Mouse (Mus musculus): Measurements from ENCODE around the gene Vti1a. TPM values are rescaled to one million over a fixed set of nuclear protein-coding genes. Genes with fewer than 3 reads are reported as not detected.

Gene Vti1a
- polyA plus RNA-seq, 1 experiment from 2014 or later = 22.8 TPM

GRCm38 (mm10) chr19:55562487-55563147, 246.5 kb downstream of the Vti1a start:
- H3K36me3 ChIP-seq (ENCODE audit: control insufficient read depth, insufficient read depth, low read length) = no peaks in the 10 kb centered on the region
- no peak overlapping the region for H3K27ac ChIP-seq (ENCODE audit: low read depth, low read length)
- no peak overlapping the region for H3K9ac ChIP-seq (ENCODE audit: low read length)
- no peak overlapping the region for H3K4me3 ChIP-seq (ENCODE audit: low read depth, low read length)
- WGBS = 81% methylated on average over 14 of the region's 14 CpGs
- no peaks in the 10 kb centered on the region for H3K9me3 ChIP-seq (replicated peaks; ENCODE audit: control insufficient read depth, low read length)
- peaks cover 6% of the 10 kb centered on the region for H3K4me1 ChIP-seq (ENCODE audit: control insufficient read depth, insufficient read depth, low read length)
- no peaks in the 10 kb centered on the region for H3K27me3 ChIP-seq (replicated peaks; ENCODE audit: control insufficient read depth, insufficient read depth, low read length)
- no peak for ATAC-seq
- no peak for DNase-seq (ENCODE audit: low spot score)
- H3K4me2 ChIP-seq (ENCODE audit: low read length) = no peak overlapping the region

GRCm38 (mm10) chr19:55563148-55563651, 247.1 kb downstream of the Vti1a start:
- 82% methylated on average over 15 of the region's 15 CpGs for WGBS
- H3K27me3 ChIP-seq (replicated peaks; ENCODE audit: control insufficient read depth, insufficient read depth, low read length) = no peaks in the 10 kb centered on the region

GRCm38 (mm10) chr19:55564104-55564938, 248.2 kb downstream of the Vti1a start:
- Histone ChIP-seq H3K27me3 (replicated peaks; ENCODE audit: control insufficient read depth, insufficient read depth, low read length) (no peaks in the 10 kb centered on the region), H3K4me1 (ENCODE audit: control insufficient read depth, insufficient read depth, low read length) (peaks cover 6% of the 10 kb centered on the region), H3K4me2 (ENCODE audit: low read length) (no peak overlapping the region), H3K36me3 (ENCODE audit: control insufficient read depth, insufficient read depth, low read length) (no peaks in the 10 kb centered on the region), H3K4me3 (ENCODE audit: low read depth, low read length) (no peak overlapping the region), H3K9me3 (replicated peaks; ENCODE audit: control insufficient read depth, low read length) (no peaks in the 10 kb centered on the region), H3K27ac (ENCODE audit: low read depth, low read length) (no peak overlapping the region), H3K9ac (ENCODE audit: low read length) (no peak overlapping the region)
- WGBS = 81% methylated on average over 13 of the region's 13 CpGs
- DNase-seq (ENCODE audit: low spot score) (no peak), ATAC-seq (no peak)

More at GRCm38 (mm10) chr19:55563148-55563651, 247.1 kb downstream of the Vti1a start:
- no peak overlapping the region for H3K4me2 ChIP-seq (ENCODE audit: low read length)
- no peak overlapping the region for H3K27ac ChIP-seq (ENCODE audit: low read depth, low read length)
- no peak for DNase-seq (ENCODE audit: low spot score)
- no peaks in the 10 kb centered on the region for H3K36me3 ChIP-seq (ENCODE audit: control insufficient read depth, insufficient read depth, low read length)
- peaks cover 6% of the 10 kb centered on the region for H3K4me1 ChIP-seq (ENCODE audit: control insufficient read depth, insufficient read depth, low read length)
- no peaks in the 10 kb centered on the region for H3K9me3 ChIP-seq (replicated peaks; ENCODE audit: control insufficient read depth, low read length)
- no peak overlapping the region for H3K9ac ChIP-seq (ENCODE audit: low read length)
- ATAC-seq = no peak
- H3K4me3 ChIP-seq (ENCODE audit: low read depth, low read length) = no peak overlapping the region

- Histone ChIP-seq H3K9me3 (replicated peaks; ENCODE audit: control insufficient read depth, low read length) (no peaks in the 10 kb centered on the region), H3K27ac (ENCODE audit: low read depth, low read length) (no peak overlapping the region), H3K27me3 (replicated peaks; ENCODE audit: control insufficient read depth, insufficient read depth, low read length) (no peaks in the 10 kb centered on the region), H3K4me2 (ENCODE audit: low read length) (no peak overlapping the region), H3K36me3 (ENCODE audit: control insufficient read depth, insufficient read depth, low read length) (no peaks in the 10 kb centered on the region), H3K4me3 (ENCODE audit: low read depth, low read length) (no peak overlapping the region), H3K9ac (ENCODE audit: low read length) (no peak overlapping the region), H3K4me1 (ENCODE audit: control insufficient read depth, insufficient read depth, low read length) (peaks cover 6% of the 10 kb centered on the region)
- ATAC-seq (no peak), DNase-seq (ENCODE audit: low spot score) (no peak)
- 96% methylated on average over 11 of the region's 11 CpGs for WGBS
These were observed 249.0 kb downstream of the Vti1a start for GRCm38 (mm10) chr19:55565111-55565510.

GRCm38 (mm10) chr19:55565523-55566369, 249.7 kb downstream of the Vti1a start:
- ATAC-seq = no peak
- no peaks in the 10 kb centered on the region for H3K9me3 ChIP-seq (replicated peaks; ENCODE audit: control insufficient read depth, low read length)
- peaks cover 6% of the 10 kb centered on the region for H3K4me1 ChIP-seq (ENCODE audit: control insufficient read depth, insufficient read depth, low read length)
- no peaks in the 10 kb centered on the region for H3K36me3 ChIP-seq (ENCODE audit: control insufficient read depth, insufficient read depth, low read length)
- no peak overlapping the region for H3K9ac ChIP-seq (ENCODE audit: low read length)
- no peaks in the 10 kb centered on the region for H3K27me3 ChIP-seq (replicated peaks; ENCODE audit: control insufficient read depth, insufficient read depth, low read length)
- H3K4me2 ChIP-seq (ENCODE audit: low read length) = no peak overlapping the region
- no peak for DNase-seq (ENCODE audit: low spot score)
- no peak overlapping the region for H3K27ac ChIP-seq (ENCODE audit: low read depth, low read length)
- WGBS = 65% methylated on average over 6 of the region's 6 CpGs
- H3K4me3 ChIP-seq (ENCODE audit: low read depth, low read length) = no peak overlapping the region

- Histone ChIP-seq H3K4me2 (ENCODE audit: low read length) (no peak overlapping the region), H3K36me3 (ENCODE audit: control insufficient read depth, insufficient read depth, low read length) (no peaks in the 10 kb centered on the region), H3K9ac (ENCODE audit: low read length) (no peak overlapping the region), H3K27me3 (replicated peaks; ENCODE audit: control insufficient read depth, insufficient read depth, low read length) (no peaks in the 10 kb centered on the region), H3K4me3 (ENCODE audit: low read depth, low read length) (no peak overlapping the region), H3K9me3 (replicated peaks; ENCODE audit: control insufficient read depth, low read length) (no peaks in the 10 kb centered on the region), H3K27ac (ENCODE audit: low read depth, low read length) (no peak overlapping the region), H3K4me1 (ENCODE audit: control insufficient read depth, insufficient read depth, low read length) (no peaks in the 10 kb centered on the region)
- ATAC-seq = no peak
- 86% methylated on average over 7 of the region's 7 CpGs for WGBS
- no peak for DNase-seq (ENCODE audit: low spot score)
These were observed 253.0 kb downstream of the Vti1a start for GRCm38 (mm10) chr19:55569114-55569513.

- no peak for DNase-seq (ENCODE audit: low spot score)
- no peaks in the 10 kb centered on the region for H3K36me3 ChIP-seq (ENCODE audit: control insufficient read depth, insufficient read depth, low read length)
- ATAC-seq = no peak
- WGBS = 90% methylated on average over 12 of the region's 12 CpGs
- no peak overlapping the region for H3K9ac ChIP-seq (ENCODE audit: low read length)
- no peak overlapping the region for H3K4me3 ChIP-seq (ENCODE audit: low read depth, low read length)
- no peaks in the 10 kb centered on the region for H3K9me3 ChIP-seq (replicated peaks; ENCODE audit: control insufficient read depth, low read length)
- no peak overlapping the region for H3K4me2 ChIP-seq (ENCODE audit: low read length)
- no peaks in the 10 kb centered on the region for H3K4me1 ChIP-seq (ENCODE audit: control insufficient read depth, insufficient read depth, low read length)
- no peak overlapping the region for H3K27ac ChIP-seq (ENCODE audit: low read depth, low read length)
- H3K27me3 ChIP-seq (replicated peaks; ENCODE audit: control insufficient read depth, insufficient read depth, low read length) = no peaks in the 10 kb centered on the region
These were observed 253.8 kb downstream of the Vti1a start for GRCm38 (mm10) chr19:55569894-55570293.

GRCm38 (mm10) chr19:55570520-55571296, 254.6 kb downstream of the Vti1a start:
- no peak overlapping the region for H3K4me2 ChIP-seq (ENCODE audit: low read length)
- no peak overlapping the region for H3K27ac ChIP-seq (ENCODE audit: low read depth, low read length)
- no peaks in the 10 kb centered on the region for H3K4me1 ChIP-seq (ENCODE audit: control insufficient read depth, insufficient read depth, low read length)
- no peak overlapping the region for H3K9ac ChIP-seq (ENCODE audit: low read length)
- no peak overlapping the region for H3K4me3 ChIP-seq (ENCODE audit: low read depth, low read length)
- DNase-seq (ENCODE audit: low spot score) (no peak), ATAC-seq (no peak)
- no peaks in the 10 kb centered on the region for H3K27me3 ChIP-seq (replicated peaks; ENCODE audit: control insufficient read depth, insufficient read depth, low read length)
- no peaks in the 10 kb centered on the region for H3K9me3 ChIP-seq (replicated peaks; ENCODE audit: control insufficient read depth, low read length)
- 90% methylated on average over 9 of the region's 9 CpGs for WGBS
- no peaks in the 10 kb centered on the region for H3K36me3 ChIP-seq (ENCODE audit: control insufficient read depth, insufficient read depth, low read length)
